Mouse (Mus musculus) yolk sac, embryonic 10.5 days (tissue): ENCODE data around the gene Creld2.
A peak's percentile ranks its signal among the peaks of the same experiment; 100 is the strongest.

Source experiments
- DNase-seq: peaks from one replicate; pipeline ENCODE4 v3.0.0-alpha.2; 2017; ENCODE audit warnings: low spot score

Gene Creld2

GRCm38 (mm10) chr15:88868024-88868742 lies 48.7 kb downstream of the Creld2 start:
- DNase-seq = no peak

- DNase-seq = peak; percentile 32
Observed at GRCm38 (mm10) chr15:88870418-88871185, 51.2 kb downstream of the Creld2 start.

GRCm38 (mm10) chr15:88874061-88874460 lies 54.6 kb downstream of the Creld2 start:
- no peak for DNase-seq

GRCm38 (mm10) chr15:88874477-88874876 lies 55.0 kb downstream of the Creld2 start:
- DNase-seq = no peak

DNA sequence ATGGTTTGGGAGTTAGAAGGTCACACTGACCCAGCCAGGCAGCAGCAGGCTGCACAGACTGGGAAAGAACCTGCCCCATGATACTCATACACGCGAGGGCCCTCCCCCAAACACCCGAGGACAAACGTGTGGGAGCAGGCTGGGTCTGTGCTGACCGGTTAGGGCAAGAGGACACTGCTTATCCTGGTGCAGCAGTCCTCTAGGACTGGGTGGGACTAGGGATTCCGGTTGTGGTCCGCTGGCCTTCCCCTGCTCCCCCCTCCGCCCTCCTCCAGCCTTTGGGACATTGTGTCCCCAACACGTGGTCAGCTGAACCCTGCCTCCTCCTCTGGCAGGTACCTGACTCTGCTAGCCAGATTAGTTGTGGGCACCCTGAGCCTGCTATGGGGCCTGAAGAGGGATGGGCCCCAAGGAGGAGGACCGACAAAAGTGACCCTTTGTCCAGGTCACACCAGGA lies 56.2 kb downstream of the Creld2 start:
- no peak for DNase-seq
